In the genomic region with DNA sequence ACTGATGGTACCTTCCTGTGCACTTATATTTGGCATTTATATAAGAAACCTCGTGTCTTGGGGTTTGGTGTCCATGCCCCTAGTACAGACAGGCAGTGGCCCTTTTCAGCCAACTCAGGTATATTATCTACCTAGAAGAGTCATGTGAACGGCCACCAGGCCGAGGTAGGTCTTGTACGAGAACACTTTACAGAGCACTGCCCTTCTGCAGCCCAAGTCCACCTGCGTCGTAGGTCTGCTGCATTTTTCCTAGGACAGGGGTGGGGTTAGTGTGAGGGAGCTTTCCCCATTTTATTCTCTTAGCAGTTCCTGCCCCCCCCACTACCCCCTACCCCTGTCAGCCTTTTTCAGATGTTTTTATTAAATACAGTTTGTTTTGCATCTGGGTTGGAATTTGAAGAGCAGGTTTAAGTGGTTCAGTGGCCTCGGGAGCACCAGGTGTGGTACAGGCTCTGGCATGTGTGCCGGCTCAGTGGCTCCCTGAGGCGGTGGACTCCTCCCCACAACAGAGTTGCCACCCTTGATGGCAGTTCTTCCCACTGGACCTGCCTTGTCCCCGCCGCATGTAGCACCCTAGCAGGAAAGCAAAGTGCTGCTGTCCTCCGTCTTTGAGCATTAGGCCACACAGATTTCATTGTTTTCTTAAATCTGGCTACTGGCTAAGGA, we compare ENCODE assay signal across 22 mouse cellular contexts.
"Had no signal": no experiment of that assay in that cellular context is flagged by ENCODE, and none has a peak within 500 bp of the region (broad histone marks: within the 10 kb centered on the region; RNA-seq: fewer than 3 reads in every experiment).

No protein-coding gene starts in this region.

- H3K36me3 ChIP-seq: heart, embryonic 13.5 days; heart, embryonic 15.5 days; hindbrain, embryonic 13.5 days; hindbrain, embryonic 15.5 days; limb, embryonic 13.5 days; limb, embryonic 15.5 days had no signal

- H3K27me3 ChIP-seq: hindbrain, embryonic 13.5 days; hindbrain, embryonic 15.5 days; limb, embryonic 13.5 days; limb, embryonic 15.5 days had no signal

- H3K9ac ChIP-seq: heart, embryonic 13.5 days; heart, embryonic 15.5 days; hindbrain, embryonic 13.5 days; hindbrain, embryonic 15.5 days; limb, embryonic 13.5 days; limb, embryonic 15.5 days had no signal

- H3K4me3 ChIP-seq: heart, adult 2 months; heart, embryonic 13.5 days; heart, embryonic 15.5 days; hindbrain, embryonic 13.5 days; hindbrain, embryonic 15.5 days; limb, embryonic 13.5 days; limb, embryonic 15.5 days had no signal

- H3K27ac ChIP-seq: heart, adult 2 months; heart, embryonic 13.5 days; heart, embryonic 15.5 days; hindbrain, embryonic 13.5 days; hindbrain, embryonic 15.5 days; hindbrain, postnatal 0 days; limb, embryonic 13.5 days; limb, embryonic 15.5 days had no signal

- H3K4me2 ChIP-seq: heart, embryonic 11.5 days; heart, embryonic 13.5 days; heart, embryonic 15.5 days; hindbrain, embryonic 13.5 days; hindbrain, embryonic 15.5 days; limb, embryonic 13.5 days; limb, embryonic 15.5 days had no signal

- ATAC-seq: hindbrain, postnatal 0 days; intestine, embryonic 16.5 days had no signal

- DNase-seq: gastrocnemius, postnatal 14 days; gastrocnemius, postnatal 36 days; heart, adult 11 months; heart, adult 2 months; heart, postnatal 14 days; heart, postnatal 36 days; kidney, adult 11 months; kidney, adult 2 months; kidney, adult 9 months; kidney, postnatal 10 days; layer of hippocampus, adult 9-11 months; layer of hippocampus, postnatal 36 days; left cerebral cortex, postnatal 4 days had no signal

- H3K9me3 ChIP-seq: heart, embryonic 13.5 days; heart, embryonic 15.5 days; hindbrain, embryonic 13.5 days; hindbrain, embryonic 15.5 days; limb, embryonic 13.5 days; limb, embryonic 15.5 days had no signal
